Mouse (Mus musculus) induced T-regulatory cell, adult 2 months (primary cell): ENCODE data around the gene Selenof.
A peak's percentile ranks its signal among the peaks of the same experiment; 100 is the strongest.

ENCODE experiments used
- DNase-seq: peaks from one replicate; pipeline ENCODE4 v3.0.0-alpha.2; 2012; ENCODE audit warnings: low read depth

Gene Selenof

DNA sequence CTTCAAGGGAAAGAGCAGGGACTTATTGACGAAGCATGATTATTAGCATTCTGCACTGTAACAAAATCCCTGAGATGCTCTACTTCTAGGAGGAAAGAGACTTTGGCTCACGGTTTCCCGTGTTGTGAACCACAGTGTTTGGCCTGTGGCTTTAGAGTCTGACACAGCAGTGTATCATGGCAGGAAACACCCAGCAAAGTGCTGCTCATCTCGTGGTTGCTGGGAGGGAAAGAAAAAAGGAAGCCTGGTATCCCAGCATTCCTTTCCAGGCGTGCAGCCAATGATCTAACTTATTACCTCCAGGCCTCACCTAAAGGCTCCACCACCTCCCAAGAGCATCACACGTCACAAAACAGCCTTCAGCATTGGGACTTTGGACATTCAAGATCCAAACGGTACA lies 32.7 kb downstream of the Selenof start:
- no peak for DNase-seq

DNA sequence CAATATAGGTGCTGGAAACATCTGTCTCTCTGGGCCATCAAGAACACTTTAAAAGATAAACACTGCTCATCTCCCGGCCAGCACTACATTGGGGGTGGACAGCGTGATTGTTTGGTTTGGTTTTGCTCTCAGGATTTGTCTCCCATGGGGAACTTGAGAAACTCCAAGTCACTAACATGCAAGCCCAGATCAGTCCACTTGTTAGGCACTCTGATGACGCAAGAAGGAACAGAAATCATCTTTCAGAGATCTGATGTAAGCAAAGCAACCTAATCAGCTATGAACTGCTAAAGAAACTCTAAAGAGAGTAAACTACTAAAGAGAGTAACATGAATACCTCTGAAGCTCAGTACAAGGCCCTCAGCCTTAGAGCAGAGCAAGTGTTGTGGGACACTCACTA lies 33.5 kb downstream of the Selenof start:
- DNase-seq, result no peak

DNA sequence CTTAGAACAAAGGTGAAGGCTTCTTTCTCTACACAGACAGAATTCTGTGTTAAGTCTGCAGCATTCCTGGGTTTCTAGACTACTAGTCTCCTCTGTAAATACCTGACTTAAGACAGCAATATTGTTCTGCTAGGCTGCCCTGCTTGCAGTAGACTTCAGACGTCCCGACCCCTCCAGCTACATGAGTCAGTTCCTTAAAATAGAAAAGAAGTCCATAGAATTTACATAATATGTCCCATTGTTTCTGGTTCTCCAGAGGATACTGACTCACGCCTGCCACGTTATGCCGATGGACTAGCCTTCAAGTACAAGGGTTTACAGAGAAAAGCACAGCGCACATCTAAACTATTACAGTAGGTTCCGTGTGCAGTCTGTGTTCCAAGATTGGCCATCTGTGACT lies 34.1 kb downstream of the Selenof start:
- DNase-seq, result no peak

DNA sequence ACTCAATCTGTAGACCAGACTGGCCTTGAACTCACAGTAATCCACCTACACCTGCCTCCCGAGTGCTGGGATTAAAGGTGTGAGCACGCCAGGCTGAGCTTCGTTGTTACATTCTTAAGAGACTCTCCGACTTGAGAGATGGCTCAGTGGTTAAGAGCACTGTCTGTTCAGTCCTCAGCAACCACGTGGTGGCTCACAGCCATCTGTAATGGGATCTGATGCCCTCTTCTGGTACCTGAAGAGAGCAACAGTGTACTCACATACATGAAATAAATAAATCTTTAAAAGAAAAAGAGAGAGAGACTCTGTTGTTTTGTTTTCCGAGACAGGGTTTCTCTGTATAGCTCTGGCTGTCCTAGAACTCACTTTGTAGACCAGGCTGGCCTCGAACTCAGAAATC lies 35.7 kb downstream of the Selenof start:
- peak; percentile 43 for DNase-seq

DNA sequence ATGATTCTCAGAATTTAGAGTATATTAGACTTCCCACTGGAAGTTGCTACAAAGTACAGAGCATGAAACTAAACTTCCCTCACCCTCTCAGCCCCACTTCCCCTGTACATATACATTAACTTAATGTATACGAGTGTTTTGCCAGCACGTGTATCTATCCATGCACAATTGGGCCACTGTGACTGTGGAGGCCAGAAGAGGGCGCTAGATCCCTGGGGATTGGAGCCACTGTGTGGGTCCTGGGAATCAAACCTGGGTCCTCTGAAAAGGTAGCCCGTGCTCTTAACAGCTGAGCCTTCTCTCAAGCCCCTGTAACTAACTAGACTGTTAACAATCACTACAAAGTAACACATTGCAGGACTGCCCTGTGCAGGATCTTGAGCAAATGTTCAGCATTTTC lies 36.3 kb downstream of the Selenof start:
- DNase-seq, result peak; percentile 15

DNA sequence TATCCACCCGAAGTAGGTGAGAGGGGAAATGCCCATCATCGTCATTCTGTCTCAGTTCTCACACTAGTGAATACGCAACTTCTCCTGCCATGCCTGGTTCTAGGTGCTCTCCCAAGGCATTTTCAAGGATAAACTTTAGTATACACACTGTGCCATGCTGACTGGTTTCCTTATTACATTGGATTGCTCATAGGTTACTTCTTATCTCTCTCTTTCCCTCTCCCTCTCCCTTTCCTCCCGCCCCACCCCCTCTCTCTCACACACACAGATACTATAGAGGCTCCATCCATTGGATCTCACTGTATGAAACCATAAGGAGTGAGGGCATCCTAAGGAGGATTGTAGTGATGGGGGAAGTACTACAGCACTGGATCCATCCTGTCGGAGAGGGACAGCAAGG lies 38.0 kb downstream of the Selenof start:
- no peak for DNase-seq

DNA sequence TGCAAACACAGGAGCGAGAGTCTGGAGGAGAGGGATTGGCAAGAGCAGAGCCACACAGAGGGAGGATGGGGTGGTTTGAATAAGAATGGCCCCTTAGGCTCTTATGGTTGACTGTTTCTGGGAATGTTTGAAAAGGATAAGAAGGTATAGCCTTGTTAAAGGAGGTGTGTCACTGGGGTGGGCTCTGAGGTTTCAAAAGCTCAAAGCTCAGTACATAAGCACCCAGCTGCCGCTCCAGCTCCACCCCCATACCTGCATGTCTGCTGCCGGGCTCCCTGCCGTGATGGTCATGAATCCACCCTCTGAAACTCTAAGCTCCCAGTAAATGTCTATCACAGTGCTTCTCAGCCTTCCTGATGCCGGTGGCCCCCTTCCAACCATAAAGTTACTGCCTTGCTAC lies 40.7 kb downstream of the Selenof start:
- DNase-seq, result no peak

DNA sequence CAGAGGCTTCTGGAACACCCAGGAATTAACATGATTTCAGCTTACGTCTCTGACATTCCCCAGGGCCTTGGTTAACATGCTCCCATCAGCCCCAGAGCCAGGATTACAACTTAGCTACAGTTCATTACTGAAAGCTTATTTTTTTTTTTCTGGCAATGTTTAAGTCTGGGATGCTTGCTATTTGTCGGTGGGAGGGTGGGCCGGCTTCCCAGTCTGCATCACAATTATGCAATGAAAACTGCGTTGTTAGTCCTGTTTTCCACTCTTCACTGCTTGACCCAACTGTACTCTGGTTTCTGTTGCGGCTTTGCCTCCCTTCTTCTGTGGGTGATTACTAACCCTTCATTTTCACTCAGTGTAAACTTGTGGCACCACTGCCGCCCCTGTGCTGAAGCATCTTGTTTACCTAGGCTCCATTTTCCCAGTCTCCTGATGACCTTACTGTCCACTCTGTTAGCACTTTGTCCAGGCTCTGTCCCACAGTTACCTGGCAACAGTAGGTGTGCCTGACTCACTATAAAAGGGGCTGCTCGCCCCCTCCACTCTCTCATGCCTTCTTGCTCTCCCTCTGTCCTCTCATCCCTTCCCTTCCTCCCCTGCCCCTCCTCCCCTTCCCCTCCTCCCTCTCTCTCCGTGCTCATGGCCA lies 41.6 kb downstream of the Selenof start:
- DNase-seq, result no peak

DNA sequence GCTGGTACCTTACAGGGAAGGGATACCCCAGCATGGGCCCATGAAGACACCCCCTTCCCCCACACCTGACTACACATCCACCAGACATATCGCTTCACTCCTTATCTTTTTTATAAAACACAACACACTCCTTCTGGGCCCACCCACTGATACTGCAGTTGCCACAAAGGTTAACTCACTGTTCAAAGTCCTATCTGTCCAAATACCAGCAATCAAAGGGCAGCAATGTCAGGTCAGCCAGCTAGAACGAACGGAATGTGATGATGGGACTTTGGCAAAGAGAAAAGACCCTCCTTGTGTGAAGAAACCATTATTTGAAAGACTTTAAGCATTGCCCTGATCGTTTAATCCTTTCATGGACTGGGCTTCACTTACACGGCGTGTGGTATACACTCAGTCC lies 42.3 kb downstream of the Selenof start:
- no peak for DNase-seq

DNA sequence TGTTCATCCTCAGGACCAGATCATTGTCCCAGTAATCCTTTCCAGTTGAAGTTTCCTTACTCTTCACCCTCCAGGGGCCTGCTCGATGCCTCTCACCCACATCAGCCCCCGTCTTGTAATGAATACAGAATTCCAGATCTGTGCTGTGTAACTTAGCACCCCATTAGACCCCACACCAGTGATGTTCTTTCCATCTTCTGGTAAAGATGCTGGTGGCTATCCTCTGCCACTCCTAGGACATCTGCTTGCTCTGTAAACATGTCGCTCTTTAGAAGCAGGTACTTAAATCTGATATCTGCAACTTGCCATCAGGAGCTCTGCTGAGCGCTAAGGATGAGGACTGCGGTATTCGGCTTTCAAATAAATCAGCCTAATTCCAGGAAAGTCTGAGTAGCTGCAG lies 44.2 kb downstream of the Selenof start:
- no peak for DNase-seq

DNA sequence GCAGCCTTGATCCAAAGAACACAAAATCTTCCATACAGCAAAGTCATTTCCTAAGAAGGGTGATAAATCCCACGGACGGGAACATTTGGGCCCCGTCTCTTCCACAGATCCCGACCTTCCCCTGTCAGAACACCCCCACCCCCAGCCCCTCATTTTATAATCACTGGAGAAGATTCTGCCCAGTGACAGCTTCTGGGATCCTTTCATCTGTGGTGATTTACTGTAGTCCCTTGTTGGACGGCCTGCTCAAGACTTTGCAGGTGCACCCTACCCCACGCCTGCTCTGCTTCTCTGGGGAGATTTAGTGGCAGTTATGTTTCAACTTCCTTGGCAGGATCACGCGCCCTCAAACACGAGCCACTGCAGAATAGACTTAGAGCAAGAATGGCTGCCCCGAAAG lies 44.6 kb downstream of the Selenof start:
- DNase-seq, result no peak

DNA sequence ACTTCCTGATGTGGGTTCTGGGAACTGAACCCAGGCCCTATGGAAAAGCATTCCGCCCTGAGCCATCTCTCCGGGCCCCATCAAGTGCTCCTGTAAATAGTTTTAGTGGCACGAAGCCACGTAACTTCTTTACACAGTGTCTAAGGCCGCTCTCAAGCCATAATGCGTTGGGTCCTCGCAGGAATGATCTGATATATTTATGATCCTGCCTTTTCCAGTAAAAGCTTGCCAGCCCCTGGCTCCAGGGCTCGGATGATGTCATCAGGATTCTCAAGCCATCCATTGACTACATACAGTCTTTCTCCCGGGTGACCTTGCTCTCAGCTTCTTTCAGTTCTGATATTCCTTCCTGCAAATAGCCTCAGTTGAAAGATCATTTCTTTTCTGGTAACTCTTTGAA lies 45.4 kb downstream of the Selenof start:
- no peak for DNase-seq

DNA sequence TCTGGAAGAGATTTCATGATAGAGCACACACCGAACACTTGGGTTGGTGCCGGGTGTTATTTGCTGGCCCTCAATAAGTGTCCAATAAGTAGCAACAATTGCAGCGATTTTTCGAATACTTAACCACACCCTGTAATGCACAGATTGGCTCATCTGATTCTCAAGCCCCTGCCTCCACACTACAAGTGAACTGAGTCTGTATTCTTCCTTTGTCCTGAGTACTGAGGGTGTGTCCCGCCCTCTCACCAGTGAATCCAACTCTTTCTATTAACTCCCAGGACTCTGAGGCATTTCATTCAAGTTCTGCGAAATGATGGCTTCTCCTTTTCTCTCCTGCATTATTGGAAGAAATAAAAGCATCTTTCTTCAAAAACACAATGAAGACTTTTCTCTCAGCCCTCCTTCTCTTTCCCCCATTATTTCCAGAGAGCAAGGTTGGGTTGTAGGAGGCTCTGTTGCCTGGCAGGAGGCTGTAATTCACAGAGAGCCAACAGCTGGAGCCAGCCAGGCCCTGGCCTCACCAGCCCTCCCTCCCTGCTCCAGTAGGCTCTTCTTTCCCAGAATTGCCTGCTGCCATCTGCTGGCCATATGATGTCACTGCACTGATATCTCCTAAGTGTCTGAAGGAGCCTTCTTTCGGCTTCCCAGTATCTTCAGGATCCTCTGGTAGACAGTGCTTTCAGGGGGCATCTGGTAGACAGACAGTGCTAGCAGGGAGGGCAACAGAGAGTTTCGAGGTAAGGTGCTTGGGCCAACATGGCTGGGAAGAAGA lies 46.7 kb downstream of the Selenof start:
- DNase-seq, result peak; percentile 80

DNA sequence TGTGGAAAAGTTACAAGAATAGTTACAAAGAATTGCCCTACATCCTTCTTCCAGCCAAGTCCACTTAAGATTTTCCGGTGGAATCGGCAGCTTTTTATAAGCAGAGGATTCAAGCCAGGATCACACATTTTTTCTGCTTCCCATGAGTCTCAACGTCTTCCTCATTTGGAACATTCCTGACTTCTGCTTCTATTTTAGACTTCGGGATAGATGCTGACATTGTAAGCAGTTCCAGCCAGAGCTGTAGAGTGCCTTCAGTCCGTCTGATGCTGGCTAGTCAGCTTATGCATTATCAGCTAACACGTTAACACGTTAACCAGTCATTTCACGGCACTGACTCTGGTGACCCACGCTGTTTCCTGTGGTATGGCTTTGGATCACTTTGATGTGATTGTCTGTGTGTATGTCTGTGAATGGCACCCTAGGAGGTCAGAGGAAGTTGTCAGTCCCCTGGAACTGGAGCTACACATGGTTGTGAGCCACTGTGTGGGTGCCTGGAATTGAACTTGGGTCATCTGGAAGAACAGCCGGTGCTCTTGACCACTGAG lies 47.6 kb downstream of the Selenof start:
- DNase-seq, result no peak

DNA sequence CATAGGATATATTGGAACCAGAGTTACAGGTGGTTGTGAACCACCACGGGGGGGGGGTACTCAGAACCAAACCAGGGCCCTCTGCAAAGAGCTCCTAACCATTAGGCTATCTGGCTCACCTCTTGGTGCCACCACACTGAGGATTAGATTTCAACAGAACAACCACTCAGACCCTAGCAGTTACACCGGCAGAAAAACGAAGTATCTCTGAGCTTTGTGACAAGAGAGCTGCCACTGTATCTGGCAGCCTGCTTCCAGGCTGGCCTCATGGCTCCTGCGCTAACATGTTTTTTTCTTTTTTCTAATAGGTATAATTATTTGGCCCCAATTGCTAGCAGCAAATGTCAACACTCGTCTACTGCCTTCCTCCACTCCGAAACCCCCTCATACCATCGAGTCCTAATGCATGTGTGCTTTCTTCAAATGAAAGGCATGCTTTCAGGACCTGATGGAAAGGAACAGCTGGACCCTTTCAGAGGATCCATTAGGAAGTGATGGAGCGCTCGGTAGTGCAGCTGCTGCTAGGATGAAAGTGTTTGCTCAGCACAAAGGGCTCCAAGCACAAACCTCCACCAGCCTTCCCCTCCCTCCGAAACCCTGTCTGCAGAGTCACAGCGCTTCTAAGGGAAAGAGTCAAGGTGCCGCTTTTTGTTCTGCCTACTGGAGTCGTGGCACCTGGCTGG lies 53.0 kb downstream of the Selenof start:
- DNase-seq, result no peak

DNA sequence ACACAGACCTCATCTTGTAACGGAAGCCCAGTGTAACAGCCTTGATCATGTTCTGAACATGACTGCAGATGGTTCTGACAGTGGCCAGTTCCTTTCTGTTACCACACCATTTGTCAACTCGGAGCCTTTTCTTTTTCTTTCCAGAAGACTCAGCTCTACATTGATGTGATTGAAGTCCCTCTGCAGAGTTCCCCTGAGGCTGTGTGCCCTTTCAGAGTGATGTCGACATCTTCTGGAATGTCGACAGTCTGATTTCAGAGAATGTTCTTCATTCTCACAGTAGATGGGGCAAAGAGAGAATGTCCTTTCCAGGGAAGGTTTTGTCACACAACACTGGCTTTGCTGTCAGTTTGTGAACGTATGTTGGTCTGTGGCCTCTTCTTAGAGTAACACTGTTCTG lies 55.6 kb downstream of the Selenof start:
- no peak for DNase-seq

DNA sequence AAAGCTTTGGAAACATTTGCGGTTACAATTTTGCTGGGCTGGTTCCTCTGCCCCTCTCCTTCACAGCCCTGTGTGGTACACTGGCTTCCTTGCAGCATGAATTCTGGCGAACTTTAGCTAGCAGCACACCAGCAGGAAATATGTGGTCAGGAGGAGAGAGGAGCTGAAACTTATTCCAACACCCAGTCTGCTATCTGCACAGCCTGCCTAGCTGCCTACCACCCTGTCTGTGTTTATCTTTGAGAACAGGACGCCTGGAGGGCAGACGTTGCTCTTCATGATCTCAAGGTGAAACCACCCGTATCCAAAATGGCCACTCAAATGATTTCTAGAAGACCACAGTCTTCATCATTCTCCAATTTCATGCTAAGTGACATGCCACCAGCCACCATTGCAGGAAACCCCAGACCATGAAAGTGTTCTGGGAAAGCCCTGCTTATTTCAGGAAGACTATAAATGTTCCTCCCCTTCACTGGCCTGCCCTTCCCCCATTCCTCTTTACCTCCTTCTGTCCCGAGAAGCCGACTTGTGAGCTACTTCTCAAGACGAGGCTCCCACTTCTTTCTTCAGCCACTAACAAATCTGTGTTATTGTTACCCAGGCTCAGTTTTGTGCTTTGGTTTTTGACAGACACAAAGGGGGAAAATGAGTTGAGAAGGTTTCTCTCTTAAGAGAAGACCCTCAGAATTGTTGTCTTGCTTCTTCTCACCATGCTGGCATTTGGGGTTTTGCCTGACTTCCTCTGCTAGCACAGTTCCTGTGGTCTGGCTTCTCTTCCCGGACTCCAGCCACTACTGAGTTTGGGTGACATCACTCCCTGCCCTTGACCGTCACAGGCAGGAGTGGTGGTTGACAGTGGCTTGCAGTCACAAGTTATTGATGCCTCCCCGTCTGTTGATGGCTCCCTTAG lies 58.2 kb downstream of the Selenof start:
- DNase-seq, result peak; percentile 13

DNA sequence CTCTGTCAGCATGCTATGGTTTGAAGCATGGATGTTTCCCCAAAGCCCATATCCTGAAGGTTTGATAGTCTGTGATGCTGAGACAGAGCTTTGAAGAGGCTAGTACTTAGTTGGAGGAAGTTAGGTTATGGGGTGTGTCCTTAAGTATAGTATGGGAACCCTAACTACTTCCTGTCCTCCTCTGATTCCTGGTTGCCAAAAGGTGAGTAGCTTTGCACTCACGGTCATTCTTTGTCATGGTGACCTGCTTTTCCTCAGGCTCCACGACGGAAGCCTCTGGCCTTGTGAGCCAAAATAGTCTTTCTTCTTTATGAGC lies 58.8 kb downstream of the Selenof start:
- no peak for DNase-seq

DNA sequence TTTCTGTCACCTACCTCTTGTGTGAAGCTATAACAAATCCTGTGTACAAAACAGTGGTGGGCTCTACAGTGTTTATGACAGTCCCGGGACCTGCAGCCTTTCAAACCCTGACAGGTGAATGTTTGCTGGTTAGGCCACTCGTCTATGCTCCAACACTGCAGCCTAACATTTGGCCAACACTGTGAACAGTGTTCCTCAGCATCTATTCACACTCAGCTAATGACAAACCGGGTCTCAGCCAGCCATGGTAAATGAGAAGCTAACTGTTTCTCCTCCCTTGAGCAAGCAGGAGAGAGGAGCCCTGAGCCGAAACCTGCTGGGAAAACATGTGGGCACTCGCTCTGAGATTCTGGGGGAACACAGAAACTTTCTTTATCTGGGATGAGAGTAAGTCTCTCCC lies 65.1 kb downstream of the Selenof start:
- no peak for DNase-seq

DNA sequence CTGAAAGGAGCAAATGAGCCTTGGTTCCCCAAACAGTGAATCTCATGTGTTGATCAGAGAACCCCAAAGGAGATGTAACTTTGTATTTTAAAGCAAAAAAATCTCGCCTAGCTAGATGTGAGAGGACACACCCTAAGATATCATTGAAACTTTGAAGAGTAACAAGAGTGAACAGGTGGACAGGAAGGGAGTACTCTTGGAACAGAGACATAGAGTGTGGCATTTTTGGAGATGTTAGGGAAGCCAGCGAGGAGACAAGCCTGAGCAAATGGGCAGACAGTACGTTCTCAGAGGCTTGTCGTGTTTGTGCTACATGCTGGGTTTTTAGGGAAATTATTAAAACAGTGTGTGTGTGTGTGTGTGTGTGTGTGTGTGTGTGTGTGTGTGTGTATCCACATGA lies 68.0 kb downstream of the Selenof start:
- no peak for DNase-seq

DNA sequence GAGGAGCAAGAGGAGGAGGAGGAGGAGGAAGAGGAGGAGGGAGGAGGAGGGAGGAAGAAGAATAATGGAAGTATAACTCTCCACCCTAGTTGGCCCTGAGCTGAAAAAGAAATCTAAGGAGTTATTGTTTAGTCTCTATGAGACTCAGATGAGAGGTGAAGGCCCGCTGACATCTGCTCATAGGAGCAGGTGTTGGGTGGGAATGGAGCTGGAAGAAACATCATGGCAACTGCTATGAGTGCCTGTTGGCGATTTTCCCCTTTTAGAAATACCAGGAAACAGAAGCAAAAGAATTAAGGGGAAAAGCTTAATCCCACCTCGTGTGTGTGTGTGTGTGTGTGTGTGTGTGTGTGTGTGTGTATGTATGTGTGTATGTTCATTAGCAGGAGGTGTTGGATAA lies 69.3 kb downstream of the Selenof start:
- DNase-seq, result no peak

DNA sequence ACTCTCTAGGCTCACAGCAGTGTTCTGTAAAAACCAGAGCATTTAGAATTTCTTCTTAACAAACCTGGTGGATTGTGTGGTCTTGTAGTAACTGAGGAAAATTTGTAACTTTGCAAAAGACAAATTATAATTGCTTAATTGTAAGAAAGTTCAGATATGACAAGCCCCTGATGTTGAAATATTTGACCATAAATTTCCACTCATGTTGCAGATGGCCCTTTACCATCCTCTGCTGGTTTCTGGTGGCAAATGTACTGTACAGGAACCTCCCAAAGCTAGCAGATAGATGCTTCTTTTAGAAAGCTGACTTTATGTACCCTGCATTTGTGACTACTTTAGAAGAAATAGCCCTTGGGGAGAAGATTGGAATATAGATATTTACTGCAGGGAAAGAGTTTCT lies 69.9 kb downstream of the Selenof start:
- DNase-seq, result no peak
